Mouse (Mus musculus) stomach, embryonic 14.5 days (tissue): Measurements from ENCODE around the gene Prrt1. TPM values are rescaled to one million over a fixed set of nuclear protein-coding genes. Genes with fewer than 3 reads are reported as not detected.
A peak's percentile ranks its signal among the peaks of the same experiment; 100 is the strongest.

Experiments
- ATAC-seq: fragments of 200-750 bp; cut with Nextera tagmentation; 2 replicates; pipeline ENCODE4 v1.8.0; 2017; ENCODE audit warnings: low read depth, moderate TSS enrichment; ENCODE audit not compliant: insufficient number of reproducible peaks, insufficient read depth, low FRiP score
- H3K27ac ChIP-seq: fragments of 300-500 bp; sonication (generic); 2 replicates; pipeline ENCODE4 v1.5.1; 2014; ENCODE audit warnings: mild to moderate bottlenecking, low read length, moderate library complexity, mixed read lengths
- H3K27me3 ChIP-seq: fragments of 300-500 bp; sonication (generic); 2 replicates; pipeline ENCODE4 v1.6.1; 2014; ENCODE audit warnings: low read length, control low read depth, mixed read lengths; ENCODE audit not compliant: control insufficient read depth, insufficient read depth
- H3K36me3 ChIP-seq: fragments of 300-500 bp; sonication (generic); 2 replicates; pipeline ENCODE4 v1.6.1; 2014; ENCODE audit warnings: mild to moderate bottlenecking, control low read depth, low read length, moderate library complexity, mixed read lengths; ENCODE audit not compliant: control insufficient read depth, insufficient read depth
- H3K4me1 ChIP-seq: fragments of 300-500 bp; sonication (generic); 2 replicates; pipeline ENCODE4 v1.6.1; 2014; ENCODE audit warnings: low read length, control low read depth, mixed read lengths; ENCODE audit not compliant: control insufficient read depth, insufficient read depth
- H3K4me2 ChIP-seq: fragments of 300-500 bp; sonication (generic); replicated peaks from 2 replicates; pipeline ENCODE4 v1.6.1; 2014; ENCODE audit warnings: low read depth, low read length, control low read depth
- H3K4me3 ChIP-seq: fragments of 300-500 bp; sonication (generic); 2 replicates; pipeline ENCODE4 v1.5.1; 2014; ENCODE audit warnings: low read depth, low read length, control low read depth
- H3K9ac ChIP-seq: fragments of 300-500 bp; sonication (generic); replicated peaks from 2 replicates; pipeline ENCODE4 v1.6.1; 2014; ENCODE audit warnings: low read depth, mild to moderate bottlenecking, control low read depth, low read length, moderate library complexity, mixed read lengths
- H3K9me3 ChIP-seq: fragments of 300-500 bp; sonication (generic); 2 replicates; pipeline ENCODE4 v1.6.1; 2016; ENCODE audit warnings: low read depth, low read length, control low read depth; ENCODE audit not compliant: control insufficient read depth
- WGBS: fragments of 180-500 bp; shearing (Covaris S2); extraction: QIAGEN DNeasy Blood & Tissue Kit; methylation state at CpG from one replicate; pipeline ENCODE4 v1.1.7; 2014; 5-methylcytosine and 5-hydroxymethylcytosine counted together
- polyA plus RNA-seq: library from polyadenylated mRNA; unstranded; fragments of >200 nt; fragmentation: Nextera tagmentation; extraction: Ambion mirVana; gene quantifications from 2 replicates; pipeline ENCODE4 v1.2.1, GENCODE M21; 2014

Prrt1 gene
- polyA plus RNA-seq, 1 experiment from 2014 or later: 0.56 TPM

GRCm38 (mm10) chr17:34639461-34640255 lies 10.3 kb downstream of the Prrt1 start:
- ATAC-seq: no peak
- Histone ChIP-seq H3K36me3 (no peaks in the 10 kb centered on the region), H3K4me2 (no peak overlapping the region), H3K9me3 (no peaks in the 10 kb centered on the region), H3K4me1 (peaks cover 7% of the 10 kb centered on the region; the same call in 1 of the 2 replicates), H3K27me3 (no peaks in the 10 kb centered on the region), H3K4me3 (no peak overlapping the region), H3K27ac (no peak overlapping the region), H3K9ac (no peak overlapping the region)
- WGBS: 80% methylated on average over 7 of the region's 7 CpGs

GRCm38 (mm10) chr17:34640778-34641601 lies 11.7 kb downstream of the Prrt1 start:
- Histone ChIP-seq H3K9me3 (no peaks in the 10 kb centered on the region), H3K9ac (0 out of 2 replicates have a peak overlapping the region, but pooled peaks have one; percentile 14), H3K4me3 (no peak overlapping the region), H3K4me1 (peaks cover 7% of the 10 kb centered on the region; the same call in 1 of the 2 replicates), H3K27ac (peak overlapping the region; percentile 82), H3K4me2 (no peak overlapping the region), H3K36me3 (no peaks in the 10 kb centered on the region), H3K27me3 (no peaks in the 10 kb centered on the region)
- no peak; the same call in 1 of the 2 replicates for ATAC-seq
- 15% methylated on average over 11 of the region's 11 CpGs for WGBS

GRCm38 (mm10) chr17:34641945-34642344 lies 12.6 kb downstream of the Prrt1 start:
- Histone ChIP-seq H3K36me3 (no peaks in the 10 kb centered on the region), H3K27me3 (no peaks in the 10 kb centered on the region), H3K9me3 (no peaks in the 10 kb centered on the region), H3K4me1 (peaks cover 7% of the 10 kb centered on the region; the same call in 1 of the 2 replicates), H3K4me3 (no peak overlapping the region), H3K27ac (no peak overlapping the region), H3K9ac (no peak overlapping the region), H3K4me2 (no peak overlapping the region)
- ATAC-seq: no peak
- WGBS: 84% methylated on average over 3 of the region's 3 CpGs

- Histone ChIP-seq H3K9me3 (no peaks in the 10 kb centered on the region), H3K9ac (no peak overlapping the region), H3K4me3 (no peak overlapping the region), H3K27ac (no peak overlapping the region), H3K36me3 (no peaks in the 10 kb centered on the region), H3K4me1 (peaks cover 14% of the 10 kb centered on the region; the same call in 1 of the 2 replicates), H3K27me3 (no peaks in the 10 kb centered on the region), H3K4me2 (no peak overlapping the region)
- 87% methylated on average over 4 of the region's 4 CpGs for WGBS
- no peak for ATAC-seq
Measured at GRCm38 (mm10) chr17:34643379-34643778, 14.0 kb downstream of the Prrt1 start.

GRCm38 (mm10) chr17:34643944-34644343 lies 14.6 kb downstream of the Prrt1 start:
- Histone ChIP-seq H3K9me3 (no peaks in the 10 kb centered on the region), H3K4me1 (peaks cover 14% of the 10 kb centered on the region; the same call in 1 of the 2 replicates), H3K4me2 (no peak overlapping the region), H3K36me3 (no peaks in the 10 kb centered on the region), H3K9ac (no peak overlapping the region), H3K4me3 (no peak overlapping the region), H3K27ac (no peak overlapping the region), H3K27me3 (no peaks in the 10 kb centered on the region)
- 85% methylated on average over 10 of the region's 10 CpGs for WGBS
- no peak for ATAC-seq

- Histone ChIP-seq H3K27ac (peak within 1 kb of the TSS; percentile 63; the same call in 1 of the 2 replicates), H3K9me3 (no peaks in the 10 kb centered on the region), H3K9ac (peak within 1 kb of the TSS; percentile 56), H3K27me3 (no peaks in the 10 kb centered on the region), H3K4me3 (peak within 1 kb of the TSS; percentile 52), H3K36me3 (peaks cover 3% of the 10 kb centered on the region; the same call in 1 of the 2 replicates), H3K4me1 (peaks cover 14% of the 10 kb centered on the region; the same call in 1 of the 2 replicates), H3K4me2 (peak within 1 kb of the TSS; percentile 60)
- under 1% methylated on average over 16 of the region's 16 CpGs for WGBS
- peak; percentile 82 for ATAC-seq
Measured at GRCm38 (mm10) chr17:34644608-34645007, 15.3 kb downstream of the Prrt1 start, which contains the start of gene Fkbpl. Gene Fkbpl (plus strand): TSS chr17:34644764.

GRCm38 (mm10) chr17:34645256-34645829 lies 16.0 kb downstream of the Prrt1 start:
- peak overlapping the region; percentile 56; the same call in 1 of the 2 replicates for H3K9ac ChIP-seq
- H3K9me3 ChIP-seq: no peaks in the 10 kb centered on the region
- H3K4me1 ChIP-seq: peaks cover 14% of the 10 kb centered on the region; the same call in 1 of the 2 replicates
- no peak overlapping the region for H3K27ac ChIP-seq
- WGBS: 49% methylated on average over 10 of the region's 10 CpGs
- H3K4me3 ChIP-seq: peak overlapping the region; percentile 52
- peak overlapping the region; percentile 60 for H3K4me2 ChIP-seq
- H3K27me3 ChIP-seq: no peaks in the 10 kb centered on the region
- H3K36me3 ChIP-seq: peaks cover 8% of the 10 kb centered on the region
- ATAC-seq: no peak
